Mouse (Mus musculus) c-Kit-positive CD71-negative TER-119-negative erythroid progenitor cells, embryonic 14.5 days (primary cell): Measurements from ENCODE around the gene Gfod2.

Source experiments
- DNase-seq: peaks from one replicate; pipeline ENCODE4 v3.0.0-alpha.2; 2013; ENCODE audit warnings: low read depth

Gfod2 gene

DNA sequence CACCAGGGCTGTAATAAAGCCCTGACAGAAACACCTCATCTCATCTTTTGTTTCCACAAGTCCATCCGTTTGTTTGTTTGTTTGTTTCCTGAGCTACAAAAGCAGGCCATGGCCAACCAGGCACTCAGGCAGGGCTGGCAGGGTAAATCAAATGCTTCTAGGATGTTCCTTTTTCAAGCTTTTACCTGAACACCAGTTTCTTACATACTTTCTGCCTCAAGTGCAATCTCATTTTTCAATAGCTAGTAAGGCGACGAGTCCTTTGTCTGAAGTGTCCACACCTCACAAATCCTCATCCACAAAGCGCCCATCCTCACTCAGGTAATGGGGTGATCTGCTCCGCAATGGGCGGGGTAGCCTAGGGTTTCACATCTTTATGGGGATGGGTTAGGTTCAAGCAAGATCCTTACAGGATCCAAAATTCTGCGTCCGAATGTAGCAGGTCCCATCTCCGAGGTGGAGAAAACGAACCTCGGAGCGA is 628 bp downstream of the Gfod2 start:
- DNase-seq: no peak

DNA sequence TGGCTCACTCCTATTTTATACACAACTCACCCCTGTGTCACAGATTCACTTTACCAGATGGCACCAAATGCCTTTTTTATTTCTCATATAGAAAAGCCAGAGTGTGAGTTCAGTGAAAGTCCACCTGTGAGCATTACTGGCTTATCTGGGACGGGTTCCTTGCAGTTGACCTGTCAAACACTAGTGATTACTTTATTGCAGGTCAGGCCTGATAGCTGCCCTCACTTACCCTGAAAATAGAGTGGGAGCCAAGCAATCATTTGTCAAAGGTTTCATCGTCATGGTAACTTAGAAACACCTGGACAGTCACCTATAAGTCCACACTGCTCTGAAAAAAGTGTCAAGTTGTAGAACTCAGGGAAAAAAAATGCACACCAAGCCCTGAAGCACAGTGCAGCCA is 3.8 kb downstream of the Gfod2 start:
- DNase-seq: no peak

DNA sequence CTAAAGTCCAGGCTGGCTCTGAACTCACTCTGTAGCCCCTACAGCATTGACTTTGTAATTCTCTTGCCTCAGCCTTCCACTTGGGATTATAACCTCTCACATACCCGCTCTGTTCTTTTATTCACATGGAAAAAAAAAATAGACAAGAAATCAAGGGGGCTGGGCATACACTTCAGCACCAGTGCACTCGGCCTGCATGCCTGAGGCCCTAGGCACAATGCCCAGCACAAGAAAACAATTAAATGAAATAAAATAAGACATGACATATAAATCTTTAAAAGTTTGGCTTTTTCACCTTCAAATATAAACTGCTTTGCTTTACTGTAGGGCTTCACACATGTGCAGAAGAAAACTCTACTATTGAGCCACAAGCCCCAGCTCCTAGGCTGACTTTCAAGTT is 4.5 kb downstream of the Gfod2 start:
- DNase-seq: no peak

DNA sequence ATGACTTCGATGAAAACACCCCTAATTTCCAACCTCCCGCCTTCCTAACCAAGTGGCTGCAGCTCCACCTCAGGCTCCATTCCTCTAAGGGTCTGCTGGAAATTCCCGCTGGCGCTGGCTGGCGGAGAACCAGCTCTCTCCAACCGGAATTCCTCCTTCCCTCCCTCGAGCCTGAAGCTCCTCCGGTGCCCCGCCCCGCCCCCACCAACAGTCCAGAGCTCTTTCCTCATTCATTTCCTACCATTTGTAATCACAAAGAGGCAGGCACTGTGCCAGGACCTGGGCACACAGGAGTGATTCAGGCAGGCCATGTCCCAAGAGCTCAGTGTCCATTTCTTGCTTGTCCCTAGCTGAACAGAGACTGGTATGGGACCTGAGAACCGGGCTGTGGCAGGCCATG is 7.9 kb downstream of the Gfod2 start:
- DNase-seq: no peak

DNA sequence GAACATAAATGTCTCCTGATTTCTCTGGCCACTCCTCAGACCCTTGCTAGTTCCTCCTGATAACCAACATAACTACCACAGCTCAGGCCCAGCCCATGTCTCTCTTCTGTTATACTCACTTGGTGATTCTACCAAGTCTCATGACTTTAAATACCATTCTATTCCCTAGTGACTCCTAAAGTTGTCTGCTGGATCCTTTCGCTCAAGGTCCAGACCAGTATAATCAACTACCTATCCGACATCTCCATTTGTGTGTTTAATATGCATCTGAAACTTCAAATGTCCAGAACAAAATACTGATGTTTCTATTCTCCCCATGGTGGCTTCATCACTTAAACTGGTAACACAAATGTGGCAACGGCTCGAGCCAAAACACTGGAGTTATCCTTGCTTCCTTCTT is 15.2 kb downstream of the Gfod2 start:
- DNase-seq: no peak

DNA sequence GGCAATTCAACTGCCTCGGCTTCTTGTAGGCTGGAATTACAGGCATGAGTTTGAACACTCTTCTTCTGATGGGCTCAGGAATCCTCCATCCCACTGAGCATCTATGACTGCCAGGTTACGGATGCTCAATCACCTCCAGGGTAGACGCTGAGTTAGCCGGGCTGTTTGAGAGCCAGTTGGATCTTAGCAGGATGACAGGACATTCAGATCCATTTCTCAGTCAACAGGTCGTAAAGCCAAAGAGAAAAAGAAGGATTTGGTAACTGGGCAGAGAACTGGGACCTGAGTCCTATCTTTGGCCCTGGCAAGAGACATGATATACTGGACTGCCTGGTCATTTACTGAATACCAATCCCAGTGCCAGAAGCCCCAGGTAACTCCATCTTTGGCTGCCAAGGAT is 19.2 kb downstream of the Gfod2 start:
- DNase-seq: no peak

DNA sequence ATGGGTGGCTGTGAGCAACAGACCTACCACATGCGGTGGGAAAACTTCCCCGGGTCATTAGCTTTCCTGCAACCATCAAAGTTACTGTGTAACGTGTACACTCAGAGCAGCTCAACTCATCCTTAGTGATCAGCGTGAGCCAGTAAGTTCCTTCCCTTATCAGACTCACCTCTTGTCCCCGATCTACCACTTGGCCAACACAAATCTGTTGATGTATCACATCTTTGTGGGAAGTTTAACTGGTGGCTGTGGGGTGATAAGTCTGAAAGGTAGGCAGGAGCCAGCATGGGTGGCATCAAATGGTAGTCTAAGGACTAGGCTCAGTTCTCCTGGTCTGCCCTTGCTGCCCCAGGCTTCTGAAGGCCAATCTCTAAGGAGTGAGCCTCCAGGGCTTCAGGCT is 26.3 kb downstream of the Gfod2 start:
- no peak for DNase-seq

DNA sequence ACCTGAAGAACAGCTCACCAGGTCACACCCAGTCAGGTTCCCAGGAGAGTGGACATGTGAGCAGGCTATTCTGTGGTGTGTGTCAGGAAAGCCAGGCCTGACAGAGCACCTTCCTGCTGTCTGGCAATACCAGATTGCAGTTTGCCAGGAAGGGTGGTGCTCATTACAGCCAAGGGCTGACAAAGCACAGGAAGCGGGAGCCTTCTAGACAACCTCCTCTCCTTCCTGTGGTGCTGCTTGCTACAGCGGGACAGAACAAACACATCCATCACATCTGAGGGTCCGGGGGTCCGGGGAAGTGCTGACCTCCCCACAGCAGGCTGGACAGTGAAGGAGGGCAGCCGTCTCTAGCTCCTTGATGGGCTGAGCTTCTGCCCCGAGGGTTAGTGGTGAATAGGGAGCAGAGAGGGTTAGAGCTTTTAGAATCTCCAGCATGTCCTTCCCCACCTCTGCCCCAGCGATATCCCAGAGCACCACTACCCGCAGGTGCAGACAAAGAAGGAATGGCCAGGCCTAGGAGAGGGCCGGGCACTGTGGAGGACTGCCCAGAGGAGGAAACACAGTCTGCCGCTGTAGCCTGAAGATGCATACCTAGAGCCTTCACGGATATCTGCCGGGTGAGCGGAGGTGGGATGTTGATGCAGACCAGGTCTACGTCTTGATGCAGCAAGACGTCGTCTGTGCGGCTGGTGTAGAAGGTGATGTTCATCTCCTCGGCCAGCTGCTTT is 30.9 kb downstream of the Gfod2 start:
- no peak for DNase-seq

DNA sequence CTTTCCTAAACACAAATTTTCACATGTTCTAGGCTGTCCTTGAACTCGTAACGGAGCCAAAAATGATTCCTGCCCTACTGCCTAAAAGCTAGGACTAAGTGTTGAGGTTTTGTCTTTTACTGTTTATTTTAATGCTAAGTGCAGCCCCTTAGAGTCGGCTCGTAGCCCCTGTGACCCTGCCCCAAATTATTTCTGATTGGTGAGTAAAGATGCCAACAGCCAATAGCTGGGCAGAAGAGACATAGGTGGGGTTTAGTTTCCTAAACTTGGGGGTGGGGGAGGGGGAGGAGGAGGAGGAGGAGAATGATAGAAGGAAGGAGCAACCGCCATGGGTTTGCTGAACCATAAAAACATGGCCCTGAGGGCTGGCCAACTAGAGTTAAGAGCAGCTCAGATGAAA is 32.7 kb downstream of the Gfod2 start:
- no peak for DNase-seq

DNA sequence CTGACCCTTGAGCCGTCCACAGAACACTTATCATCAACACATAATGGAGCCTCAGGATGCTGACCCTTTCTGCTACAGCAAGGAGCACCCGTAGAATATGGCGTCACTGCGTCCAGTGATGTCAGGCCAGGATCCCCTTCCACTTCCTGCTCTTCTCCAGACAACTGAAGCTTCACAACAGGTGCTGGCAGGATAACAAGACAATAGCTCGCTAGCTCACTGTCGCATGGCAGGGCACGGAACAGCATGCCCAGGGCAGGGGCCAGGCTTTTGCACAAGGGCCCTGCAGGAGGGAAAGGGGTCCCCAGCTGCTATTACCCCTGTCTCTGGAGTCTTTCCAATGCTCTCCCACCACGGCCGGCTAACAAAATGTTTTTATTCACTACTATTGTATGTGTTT is 35.6 kb downstream of the Gfod2 start:
- DNase-seq: no peak

DNA sequence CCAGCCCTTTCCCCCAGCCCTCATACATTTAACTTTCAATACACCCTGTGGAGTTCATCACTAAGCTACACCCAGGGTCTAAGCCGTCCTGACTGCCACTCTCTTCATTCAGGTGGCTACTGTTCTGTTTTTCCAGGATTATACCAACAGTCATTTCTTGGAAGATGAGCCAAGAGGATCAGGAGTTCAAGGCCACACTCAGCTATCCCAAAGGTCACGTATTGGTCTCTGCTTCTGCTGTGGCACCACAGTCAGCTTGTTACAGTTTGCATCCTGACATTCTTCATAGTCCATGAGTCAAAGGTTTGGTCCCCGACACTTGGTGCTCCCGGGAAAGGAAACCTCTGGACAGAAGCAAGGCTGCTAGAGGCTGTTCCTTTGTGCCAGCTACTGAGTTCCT is 38.8 kb downstream of the Gfod2 start:
- no peak for DNase-seq

DNA sequence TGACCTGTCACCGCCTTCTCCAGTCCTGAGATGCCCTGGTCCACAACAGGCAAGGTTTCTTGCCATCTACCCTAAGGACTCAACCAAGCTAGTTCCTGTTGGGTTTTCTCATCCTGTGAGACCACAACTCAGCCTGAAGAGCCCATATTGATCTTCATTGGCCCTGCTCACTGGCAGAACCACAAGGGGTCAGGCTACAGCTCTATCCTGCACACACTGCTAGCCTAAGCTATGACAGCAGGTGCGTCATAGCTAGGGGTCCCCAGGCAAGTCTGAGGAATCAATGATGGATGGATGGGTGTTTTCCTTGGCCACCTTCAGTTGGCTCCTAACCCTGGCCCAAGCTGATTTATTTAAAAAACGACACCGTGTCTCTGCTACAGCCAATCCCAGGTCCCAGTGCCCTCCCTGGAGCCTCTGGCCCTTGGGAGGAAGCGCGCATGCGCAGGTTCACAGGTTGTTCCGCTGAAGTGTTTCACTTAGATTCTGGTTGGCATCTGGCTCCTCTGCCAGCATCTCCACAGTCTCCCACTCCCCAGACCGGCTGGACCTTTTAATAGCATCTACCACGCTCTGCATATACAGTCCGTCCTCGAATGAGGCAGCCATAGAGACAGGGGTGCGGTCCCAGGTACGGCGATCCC is 42.0 kb downstream of the Gfod2 start:
- DNase-seq: no peak

DNA sequence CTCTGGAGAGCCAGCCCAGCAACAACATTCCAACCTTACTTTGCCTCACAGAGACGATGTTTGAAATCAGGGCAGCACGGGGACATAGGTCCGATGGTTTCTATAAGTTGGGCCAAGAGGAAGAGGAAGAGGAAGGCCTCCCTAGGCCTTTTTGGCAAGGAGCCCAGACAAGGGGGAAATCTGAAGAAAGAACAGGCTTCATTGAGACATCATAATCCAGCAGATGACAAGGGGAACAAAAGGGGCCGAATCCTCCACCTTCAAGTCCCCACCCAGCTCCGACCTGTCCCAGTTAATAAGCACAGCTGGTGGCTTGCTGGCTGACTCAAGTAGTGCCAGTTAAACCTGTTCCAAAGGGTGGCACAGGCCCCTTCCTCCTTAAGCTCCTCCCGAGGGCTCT is 43.4 kb downstream of the Gfod2 start:
- no peak for DNase-seq

DNA sequence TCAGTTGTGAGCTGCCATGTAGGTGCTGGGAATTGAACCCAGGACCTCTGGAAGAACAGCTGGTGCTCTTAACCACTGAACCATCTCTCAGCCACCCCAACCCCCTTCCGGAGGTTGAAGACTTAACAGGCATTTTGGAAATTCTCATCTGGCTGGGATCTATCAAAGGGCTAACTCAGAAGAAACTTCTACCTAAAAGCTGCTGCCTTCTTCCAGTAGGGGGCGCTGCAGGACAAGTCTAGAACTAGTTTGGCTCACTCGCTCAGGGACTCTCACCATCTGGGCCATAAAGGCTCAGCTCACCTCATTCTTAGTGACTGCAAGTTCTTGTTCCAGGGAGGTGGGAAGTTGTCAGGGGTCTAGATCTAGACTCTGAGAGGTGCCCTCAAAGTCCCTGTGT is 44.3 kb downstream of the Gfod2 start:
- peak; percentile 98 for DNase-seq

DNA sequence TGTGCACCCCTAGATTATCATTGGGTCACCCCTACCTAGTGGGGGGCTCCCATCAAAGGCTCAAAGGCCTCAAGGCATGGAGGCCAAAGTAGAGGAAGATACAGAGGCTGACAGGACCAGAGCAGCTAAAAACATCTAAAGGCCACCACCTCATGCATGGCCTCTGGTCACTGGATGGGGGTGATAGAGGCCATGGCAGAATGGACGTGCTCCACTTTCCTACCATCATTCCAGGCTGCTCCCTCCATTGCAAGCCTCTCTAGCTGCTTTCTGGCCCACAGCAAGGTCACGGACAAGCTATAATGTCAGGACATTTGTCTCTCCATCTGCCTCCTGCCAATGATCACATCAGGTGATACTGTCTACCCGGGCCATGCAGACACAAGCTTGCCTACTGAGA is 46.2 kb downstream of the Gfod2 start:
- DNase-seq: no peak

DNA sequence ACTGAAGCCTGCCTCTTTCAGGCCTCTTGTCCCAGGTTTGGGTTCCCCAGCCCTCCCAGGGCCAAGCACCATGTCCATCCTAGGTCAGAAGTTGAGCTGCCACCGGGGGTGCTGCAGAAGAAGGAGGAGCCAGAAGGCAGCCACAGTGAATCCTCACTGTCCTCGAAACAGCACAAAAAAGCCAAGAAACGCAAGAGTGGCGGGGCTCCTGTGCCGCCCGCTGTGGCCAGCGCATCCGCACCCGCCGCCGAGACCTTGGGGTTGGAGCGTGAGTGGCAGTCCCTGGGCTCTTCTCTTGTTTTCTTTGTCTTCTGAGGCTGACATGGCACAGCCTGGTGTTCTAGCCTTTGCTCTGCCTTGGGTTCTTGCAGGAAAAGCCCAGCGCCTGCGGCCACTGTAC is 49.1 kb downstream of the Gfod2 start:
- DNase-seq: no peak

DNA sequence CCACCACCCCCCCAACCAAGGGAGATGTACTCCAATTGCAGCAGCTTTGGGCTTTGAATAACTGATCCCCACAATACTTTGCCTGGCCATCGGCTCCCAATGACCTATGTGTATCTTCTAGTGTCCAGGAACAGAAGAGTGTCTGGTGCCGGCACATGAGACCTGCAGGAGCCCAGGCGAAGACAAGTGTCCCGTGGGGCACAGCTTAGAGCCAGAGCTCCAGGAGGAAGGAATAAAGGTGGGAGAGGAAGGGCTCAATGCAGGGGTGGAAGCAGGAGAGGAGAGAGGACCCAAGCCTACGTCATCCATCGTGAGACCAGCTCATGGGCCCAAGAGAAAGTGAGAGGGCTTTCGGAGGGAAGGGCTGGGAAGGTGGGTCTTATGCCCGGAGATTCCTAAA is 49.8 kb downstream of the Gfod2 start:
- no peak for DNase-seq

DNA sequence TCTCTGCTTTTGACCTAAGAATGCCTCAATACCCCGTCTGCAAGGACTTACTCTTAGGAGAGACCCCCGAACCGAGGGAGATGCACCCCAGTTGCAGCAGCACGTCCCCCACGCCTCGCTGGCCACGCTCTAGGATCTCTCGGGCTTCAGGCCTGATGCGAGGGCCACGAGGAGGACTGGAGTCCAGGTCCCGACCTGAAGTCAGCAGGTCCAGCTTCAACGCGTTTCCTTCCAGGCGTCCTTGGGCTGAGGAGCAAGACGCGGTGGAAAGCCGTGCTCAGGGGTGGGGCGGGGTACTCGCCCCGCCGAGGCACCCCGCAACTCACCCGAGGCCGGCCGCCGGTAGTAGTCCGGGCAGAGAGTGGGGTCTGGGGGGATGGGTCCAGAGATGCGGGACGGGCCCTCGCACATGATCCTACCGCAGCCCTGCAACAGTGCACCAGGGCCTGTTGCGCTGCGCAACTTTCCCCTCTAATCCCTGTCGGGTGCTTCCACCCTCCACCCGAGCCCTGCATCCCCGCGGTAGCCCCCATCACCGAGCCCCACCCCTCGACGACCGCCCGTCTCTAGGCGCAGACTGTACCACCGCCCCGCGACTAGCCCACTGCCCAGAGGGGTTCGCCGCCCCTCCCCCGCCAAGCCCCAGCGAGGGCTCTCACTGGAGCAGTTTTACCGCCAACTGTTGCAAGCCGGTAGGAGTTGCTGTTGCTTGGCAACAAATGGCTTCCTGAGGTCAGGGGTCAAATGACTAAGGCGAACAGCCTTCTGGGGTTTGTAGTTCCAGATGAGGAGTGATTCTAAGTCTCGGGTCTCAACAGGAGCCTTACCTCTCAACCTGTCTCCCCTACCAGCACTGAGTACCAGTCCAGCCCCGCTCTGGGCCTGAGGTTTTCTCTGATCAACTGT is 50.7 kb downstream of the Gfod2 start, which contains the start of the genes 4933405L10Rik and Enkd1:
4933405L10Rik (plus strand) TSS at position 158 of the 906 bp plus-strand sequence.
Enkd1 (minus strand) TSS at position 713 of the 906 bp plus-strand sequence.
- peak; percentile 76 for DNase-seq

DNA sequence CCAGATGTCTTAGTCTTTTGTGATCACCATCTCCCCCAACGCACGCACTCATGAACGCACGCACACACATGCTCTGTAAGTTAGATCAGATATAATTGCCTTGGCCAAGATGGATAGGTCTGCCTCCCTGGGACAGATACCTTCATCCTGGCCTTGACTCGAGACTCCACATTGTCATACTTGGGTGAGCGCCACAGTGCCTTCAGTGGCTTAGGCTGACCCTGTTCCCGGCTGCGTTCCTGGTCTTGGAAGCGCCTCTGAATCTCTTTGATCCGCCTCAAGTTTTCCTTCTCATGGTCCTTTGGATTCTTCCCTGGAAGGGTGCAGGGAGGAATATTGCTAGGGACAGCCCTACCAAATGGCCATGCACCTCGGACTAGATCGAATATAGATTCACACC is 52.0 kb downstream of the Gfod2 start:
- no peak for DNase-seq

DNA sequence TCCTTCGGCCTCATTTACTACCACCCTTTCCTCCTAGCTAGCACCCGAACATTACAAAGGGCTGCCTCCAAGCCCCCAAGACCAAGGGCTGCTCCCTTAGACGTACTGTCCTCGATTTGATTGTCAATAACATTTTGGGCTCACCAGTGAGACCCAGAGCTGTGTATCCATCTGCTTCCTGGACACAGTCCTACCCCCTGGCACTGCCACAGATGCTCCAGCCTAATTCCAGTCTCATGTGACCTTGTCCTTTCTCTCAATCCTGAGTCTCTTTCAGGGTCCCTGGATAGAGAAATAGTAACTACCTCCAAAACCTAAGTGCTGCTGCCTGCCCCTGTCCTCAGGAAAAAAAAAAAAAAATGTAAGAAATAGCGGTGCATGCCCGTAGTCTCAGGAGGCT is 53.5 kb downstream of the Gfod2 start:
- DNase-seq: no peak

DNA sequence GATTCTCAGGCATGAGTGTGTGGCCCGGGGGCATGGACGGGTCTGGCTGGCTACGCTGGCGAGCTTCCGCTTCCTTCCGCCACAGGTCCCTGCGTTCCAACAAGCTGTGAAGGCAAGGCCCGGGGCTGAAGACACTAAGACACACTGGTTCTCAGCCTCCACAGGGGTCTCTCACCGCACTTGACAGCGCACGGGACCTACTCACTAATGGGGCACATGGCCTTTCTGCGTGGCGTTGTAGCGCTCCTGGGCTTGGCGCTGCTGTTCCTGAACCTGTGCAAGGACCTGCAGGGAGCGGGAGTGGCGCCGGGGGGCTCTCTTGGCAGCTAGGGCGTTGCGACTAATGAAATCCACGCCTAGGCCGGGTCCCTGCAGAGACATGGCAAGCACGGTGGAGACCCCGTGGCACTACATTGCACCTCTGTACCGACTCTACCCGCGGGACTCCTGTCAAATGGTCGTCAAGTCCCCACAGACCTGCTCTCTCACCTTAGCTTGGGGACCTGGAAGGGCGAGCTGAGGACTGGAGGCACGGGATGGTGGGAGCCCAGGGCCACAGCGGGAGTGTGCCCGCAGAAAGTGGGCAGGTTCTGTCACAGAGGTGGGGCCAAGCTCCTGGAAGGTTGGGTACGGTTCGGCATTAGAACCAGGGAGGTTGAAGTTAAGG is 54.2 kb downstream of the Gfod2 start:
- DNase-seq: no peak

DNA sequence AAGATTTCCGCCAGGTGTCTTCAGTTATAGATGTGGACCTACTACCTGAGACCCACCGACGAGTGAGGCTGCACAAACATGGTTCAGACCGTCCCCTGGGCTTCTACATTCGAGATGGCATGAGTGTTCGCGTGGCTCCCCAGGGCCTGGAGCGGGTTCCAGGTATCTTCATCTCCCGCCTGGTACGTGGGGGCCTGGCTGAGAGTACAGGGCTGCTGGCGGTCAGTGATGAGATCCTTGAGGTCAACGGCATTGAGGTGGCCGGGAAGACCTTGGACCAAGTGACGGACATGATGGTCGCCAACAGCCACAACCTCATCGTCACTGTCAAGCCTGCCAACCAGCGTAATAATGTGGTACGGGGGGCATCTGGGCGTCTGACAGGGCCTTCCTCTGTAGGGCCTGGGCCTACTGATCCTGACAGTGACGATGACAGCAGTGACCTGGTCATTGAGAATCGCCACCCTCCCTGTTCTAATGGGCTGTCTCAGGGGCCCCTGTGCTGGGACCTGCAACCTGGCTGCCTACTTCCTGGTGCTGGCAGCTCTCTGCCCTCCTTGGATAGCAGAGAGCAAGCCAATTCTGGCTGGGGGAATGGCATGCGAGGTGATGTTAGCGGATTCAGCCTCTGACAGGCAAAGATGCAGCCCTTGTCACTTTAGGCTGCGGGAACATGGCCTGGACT is 55.6 kb downstream of the Gfod2 start:
- DNase-seq: no peak
